Mouse (Mus musculus) adrenal gland, adult 18-20 months (tissue): ENCODE measurements around the gene Ksr2. TPM values are rescaled to one million over a fixed set of nuclear protein-coding genes. Genes with fewer than 3 reads are reported as not detected.

Experiments used
- DNase-seq, 2 experiments: peaks; one replicate each; pipeline ENCODE4 v3.0.0; 2021 to 2022; ENCODE audit warnings: low spot score in 2 of 2
- total RNA-seq, 2 experiments: library from RNA; stranded (reverse); gene quantifications; 1 replicate in 1 of 2; 2 replicates in 1 of 2; pipeline ENCODE4 v1.2.3; 2021

The Ksr2 gene
- total RNA-seq, 2 experiments from 2014 or later: 4.3 to 4.5 TPM

- no peak for DNase-seq
Measured at GRCm38 (mm10) chr5:117521156-117521555, 107.4 kb downstream of the Ksr2 start.

- DNase-seq: no peak
Measured at GRCm38 (mm10) chr5:117521701-117522100, 107.9 kb downstream of the Ksr2 start.

- no peak for DNase-seq
Measured at GRCm38 (mm10) chr5:117522471-117522870, 108.7 kb downstream of the Ksr2 start.

- DNase-seq: no peak
Measured at GRCm38 (mm10) chr5:117523010-117523409, 109.2 kb downstream of the Ksr2 start.

GRCm38 (mm10) chr5:117530991-117531390, 117.2 kb downstream of the Ksr2 start:
- DNase-seq: no peak

GRCm38 (mm10) chr5:117539221-117539620, 125.4 kb downstream of the Ksr2 start:
- no peak for DNase-seq

GRCm38 (mm10) chr5:117541654-117542053, 127.9 kb downstream of the Ksr2 start:
- DNase-seq: no peak

GRCm38 (mm10) chr5:117546694-117547268, 133.0 kb downstream of the Ksr2 start:
- DNase-seq: no peak

GRCm38 (mm10) chr5:117550992-117551391, 137.2 kb downstream of the Ksr2 start:
- DNase-seq: no peak

- DNase-seq: no peak
Measured at GRCm38 (mm10) chr5:117552096-117552495, 138.3 kb downstream of the Ksr2 start.

GRCm38 (mm10) chr5:117554505-117554904, 140.7 kb downstream of the Ksr2 start:
- DNase-seq: no peak

GRCm38 (mm10) chr5:117556570-117556969, 142.8 kb downstream of the Ksr2 start:
- no peak for DNase-seq

- no peak for DNase-seq
Measured at GRCm38 (mm10) chr5:117561080-117561479, 147.3 kb downstream of the Ksr2 start.

- DNase-seq: no peak
Measured at GRCm38 (mm10) chr5:117566051-117566665, 152.4 kb downstream of the Ksr2 start.

- no peak for DNase-seq
Measured at GRCm38 (mm10) chr5:117569190-117569795, 155.5 kb downstream of the Ksr2 start.

- DNase-seq: no peak
Measured at GRCm38 (mm10) chr5:117572428-117572827, 158.6 kb downstream of the Ksr2 start.

- no peak for DNase-seq
Measured at GRCm38 (mm10) chr5:117574894-117575293, 161.1 kb downstream of the Ksr2 start.

- DNase-seq: no peak
Measured at GRCm38 (mm10) chr5:117577598-117577997, 163.8 kb downstream of the Ksr2 start.

GRCm38 (mm10) chr5:117581711-117582110, 167.9 kb downstream of the Ksr2 start:
- DNase-seq: no peak

- no peak for DNase-seq
Measured at GRCm38 (mm10) chr5:117584428-117584827, 170.6 kb downstream of the Ksr2 start.

GRCm38 (mm10) chr5:117589266-117589665, 175.5 kb downstream of the Ksr2 start:
- DNase-seq: no peak

GRCm38 (mm10) chr5:117593273-117593672, 179.5 kb downstream of the Ksr2 start:
- DNase-seq: no peak

- DNase-seq: no peak
Measured at GRCm38 (mm10) chr5:117596803-117597202, 183.0 kb downstream of the Ksr2 start.
